Mouse (Mus musculus): ENCODE measurements around the gene Fam120a. TPM values are rescaled to one million over a fixed set of nuclear protein-coding genes. Genes with fewer than 3 reads are reported as not detected.

Gene Fam120a
- polyA plus RNA-seq, 1 experiment from 2014 or later, result 22.8 TPM

GRCm38 (mm10) chr13:48929535-48930110 is 38.2 kb downstream of the Fam120a start:
- Histone ChIP-seq H3K27me3 (ENCODE audit: control insufficient read depth, insufficient read depth, low read depth, low read length) (no peaks in the 10 kb centered on the region), H3K9me3 (ENCODE audit: control insufficient read depth, low read length) (no peaks in the 10 kb centered on the region), H3K4me3 (ENCODE audit: low read length) (no peak overlapping the region), H3K36me3 (ENCODE audit: control insufficient read depth, insufficient read depth, low read length) (peaks cover 14% of the 10 kb centered on the region), H3K9ac (ENCODE audit: low read length) (no peak overlapping the region), H3K4me2 (ENCODE audit: low read depth, low read length) (no peak overlapping the region), H3K4me1 (replicated peaks; ENCODE audit: control insufficient read depth, insufficient read depth, low read length) (no peaks in the 10 kb centered on the region), H3K27ac (ENCODE audit: low read length) (no peak overlapping the region)
- 82% methylated on average over 3 of the region's 3 CpGs for WGBS
- no peak for ATAC-seq (ENCODE audit: low read depth)

- no peak overlapping the region for H3K4me3 ChIP-seq (ENCODE audit: low read length)
- H3K27ac ChIP-seq (ENCODE audit: low read length), result no peak overlapping the region
- ATAC-seq (ENCODE audit: low read depth), result no peak
- H3K9ac ChIP-seq (ENCODE audit: low read length), result no peak overlapping the region
- H3K36me3 ChIP-seq (ENCODE audit: control insufficient read depth, insufficient read depth, low read length), result peaks cover 10% of the 10 kb centered on the region
- 89% methylated on average over 2 of the region's 2 CpGs for WGBS
- no peaks in the 10 kb centered on the region for H3K27me3 ChIP-seq (ENCODE audit: control insufficient read depth, insufficient read depth, low read depth, low read length)
- no peak overlapping the region for H3K4me2 ChIP-seq (ENCODE audit: low read depth, low read length)
- H3K9me3 ChIP-seq (ENCODE audit: control insufficient read depth, low read length), result no peaks in the 10 kb centered on the region
- H3K4me1 ChIP-seq (replicated peaks; ENCODE audit: control insufficient read depth, insufficient read depth, low read length), result no peaks in the 10 kb centered on the region
Measured at GRCm38 (mm10) chr13:48927609-48928008, 40.2 kb downstream of the Fam120a start.

- Histone ChIP-seq H3K36me3 (ENCODE audit: control insufficient read depth, insufficient read depth, low read length) (peaks cover 16% of the 10 kb centered on the region), H3K27me3 (ENCODE audit: control insufficient read depth, insufficient read depth, low read depth, low read length) (no peaks in the 10 kb centered on the region), H3K4me3 (ENCODE audit: low read length) (no peak overlapping the region), H3K27ac (ENCODE audit: low read length) (no peak overlapping the region), H3K9me3 (ENCODE audit: control insufficient read depth, low read length) (no peaks in the 10 kb centered on the region), H3K9ac (ENCODE audit: low read length) (no peak overlapping the region), H3K4me2 (ENCODE audit: low read depth, low read length) (no peak overlapping the region), H3K4me1 (replicated peaks; ENCODE audit: control insufficient read depth, insufficient read depth, low read length) (no peaks in the 10 kb centered on the region)
- WGBS, result 82% methylated on average over 2 of the region's 2 CpGs
- no peak for ATAC-seq (ENCODE audit: low read depth)
Measured at GRCm38 (mm10) chr13:48922712-48923111, 45.1 kb downstream of the Fam120a start.

GRCm38 (mm10) chr13:48921256-48921655 is 46.6 kb downstream of the Fam120a start:
- no peaks in the 10 kb centered on the region for H3K4me1 ChIP-seq (replicated peaks; ENCODE audit: control insufficient read depth, insufficient read depth, low read length)
- H3K27ac ChIP-seq (ENCODE audit: low read length), result no peak overlapping the region
- no peaks in the 10 kb centered on the region for H3K9me3 ChIP-seq (ENCODE audit: control insufficient read depth, low read length)
- no peak overlapping the region for H3K9ac ChIP-seq (ENCODE audit: low read length)
- peaks cover 21% of the 10 kb centered on the region for H3K36me3 ChIP-seq (ENCODE audit: control insufficient read depth, insufficient read depth, low read length)
- no peak overlapping the region for H3K4me2 ChIP-seq (ENCODE audit: low read depth, low read length)
- no peak for ATAC-seq (ENCODE audit: low read depth)
- H3K4me3 ChIP-seq (ENCODE audit: low read length), result no peak overlapping the region
- 68% methylated on average over 1 of the region's 1 CpGs for WGBS
- H3K27me3 ChIP-seq (ENCODE audit: control insufficient read depth, insufficient read depth, low read depth, low read length), result no peaks in the 10 kb centered on the region

GRCm38 (mm10) chr13:48919756-48920415 is 47.9 kb downstream of the Fam120a start:
- Histone ChIP-seq H3K9ac (ENCODE audit: low read length) (no peak overlapping the region), H3K36me3 (ENCODE audit: control insufficient read depth, insufficient read depth, low read length) (peaks cover 25% of the 10 kb centered on the region), H3K9me3 (ENCODE audit: control insufficient read depth, low read length) (no peaks in the 10 kb centered on the region), H3K4me2 (ENCODE audit: low read depth, low read length) (no peak overlapping the region), H3K27ac (ENCODE audit: low read length) (no peak overlapping the region), H3K27me3 (ENCODE audit: control insufficient read depth, insufficient read depth, low read depth, low read length) (no peaks in the 10 kb centered on the region), H3K4me1 (replicated peaks; ENCODE audit: control insufficient read depth, insufficient read depth, low read length) (0 out of 2 replicates have a peak, but pooled peaks cover 3% of the 10 kb centered on the region), H3K4me3 (ENCODE audit: low read length) (no peak overlapping the region)
- WGBS, result 73% methylated on average over 7 of the region's 7 CpGs
- no peak for ATAC-seq (ENCODE audit: low read depth)

GRCm38 (mm10) chr13:48917113-48917599 is 50.7 kb downstream of the Fam120a start:
- no peak overlapping the region for H3K9ac ChIP-seq (ENCODE audit: low read length)
- H3K9me3 ChIP-seq (ENCODE audit: control insufficient read depth, low read length), result no peaks in the 10 kb centered on the region
- H3K4me1 ChIP-seq (replicated peaks; ENCODE audit: control insufficient read depth, insufficient read depth, low read length), result 0 out of 2 replicates have a peak, but pooled peaks cover 3% of the 10 kb centered on the region
- H3K27ac ChIP-seq (ENCODE audit: low read length), result no peak overlapping the region
- peaks cover 30% of the 10 kb centered on the region for H3K36me3 ChIP-seq (ENCODE audit: control insufficient read depth, insufficient read depth, low read length)
- H3K4me3 ChIP-seq (ENCODE audit: low read length), result no peak overlapping the region
- no peak for ATAC-seq (ENCODE audit: low read depth)
- H3K27me3 ChIP-seq (ENCODE audit: control insufficient read depth, insufficient read depth, low read depth, low read length), result no peaks in the 10 kb centered on the region
- WGBS, result 90% methylated on average over 3 of the region's 3 CpGs
- no peak overlapping the region for H3K4me2 ChIP-seq (ENCODE audit: low read depth, low read length)

- H3K27me3 ChIP-seq (ENCODE audit: control insufficient read depth, insufficient read depth, low read depth, low read length), result no peaks in the 10 kb centered on the region
- no peak overlapping the region for H3K4me3 ChIP-seq (ENCODE audit: low read length)
- no peak overlapping the region for H3K4me2 ChIP-seq (ENCODE audit: low read depth, low read length)
- 0 out of 2 replicates have a peak, but pooled peaks cover 3% of the 10 kb centered on the region for H3K4me1 ChIP-seq (replicated peaks; ENCODE audit: control insufficient read depth, insufficient read depth, low read length)
- 90% methylated on average over 1 of the region's 1 CpGs for WGBS
- H3K9ac ChIP-seq (ENCODE audit: low read length), result no peak overlapping the region
- H3K27ac ChIP-seq (ENCODE audit: low read length), result no peak overlapping the region
- H3K9me3 ChIP-seq (ENCODE audit: control insufficient read depth, low read length), result no peaks in the 10 kb centered on the region
- peaks cover 25% of the 10 kb centered on the region for H3K36me3 ChIP-seq (ENCODE audit: control insufficient read depth, insufficient read depth, low read length)
- ATAC-seq (ENCODE audit: low read depth), result no peak
Measured at GRCm38 (mm10) chr13:48913680-48914079, 54.1 kb downstream of the Fam120a start.

GRCm38 (mm10) chr13:48913141-48913540 is 54.7 kb downstream of the Fam120a start:
- H3K4me3 ChIP-seq (ENCODE audit: low read length), result no peak overlapping the region
- no peak for ATAC-seq (ENCODE audit: low read depth)
- no peaks in the 10 kb centered on the region for H3K9me3 ChIP-seq (ENCODE audit: control insufficient read depth, low read length)
- 0 out of 2 replicates have a peak, but pooled peaks cover 3% of the 10 kb centered on the region for H3K4me1 ChIP-seq (replicated peaks; ENCODE audit: control insufficient read depth, insufficient read depth, low read length)
- H3K27ac ChIP-seq (ENCODE audit: low read length), result no peak overlapping the region
- H3K9ac ChIP-seq (ENCODE audit: low read length), result no peak overlapping the region
- WGBS, result 89% methylated on average over 3 of the region's 3 CpGs
- H3K4me2 ChIP-seq (ENCODE audit: low read depth, low read length), result no peak overlapping the region
- H3K36me3 ChIP-seq (ENCODE audit: control insufficient read depth, insufficient read depth, low read length), result peaks cover 29% of the 10 kb centered on the region
- H3K27me3 ChIP-seq (ENCODE audit: control insufficient read depth, insufficient read depth, low read depth, low read length), result no peaks in the 10 kb centered on the region

GRCm38 (mm10) chr13:48911426-48911825 is 56.4 kb downstream of the Fam120a start:
- H3K4me3 ChIP-seq (ENCODE audit: low read length), result no peak overlapping the region
- WGBS, result 74% methylated on average over 7 of the region's 7 CpGs
- H3K9me3 ChIP-seq (ENCODE audit: control insufficient read depth, low read length), result no peaks in the 10 kb centered on the region
- no peak overlapping the region for H3K27ac ChIP-seq (ENCODE audit: low read length)
- H3K36me3 ChIP-seq (ENCODE audit: control insufficient read depth, insufficient read depth, low read length), result peaks cover 24% of the 10 kb centered on the region
- no peaks in the 10 kb centered on the region for H3K27me3 ChIP-seq (ENCODE audit: control insufficient read depth, insufficient read depth, low read depth, low read length)
- no peak overlapping the region for H3K4me2 ChIP-seq (ENCODE audit: low read depth, low read length)
- H3K9ac ChIP-seq (ENCODE audit: low read length), result no peak overlapping the region
- no peak for ATAC-seq (ENCODE audit: low read depth)
- H3K4me1 ChIP-seq (replicated peaks; ENCODE audit: control insufficient read depth, insufficient read depth, low read length), result 0 out of 2 replicates have a peak, but pooled peaks cover 3% of the 10 kb centered on the region
